Mouse (Mus musculus) limb, embryonic 12.5 days (tissue): ENCODE measurements at regions not wholly inside any gene's neighbourhood (a gene's known extent, or its start where the extent isn't known, plus 50 kb on each side); places are given as distances from the start of the nearest gene placed in this dataset.

Experiments
- ATAC-seq: fragments of 200-750 bp; cut with Nextera tagmentation; 2 replicates; pipeline ENCODE4 v1.8.0; 2017; ENCODE audit warnings: low read depth, moderate TSS enrichment; ENCODE audit not compliant: insufficient number of reproducible peaks, insufficient read depth, low FRiP score, low TSS enrichment
- H3K27ac ChIP-seq: fragments of 300-500 bp; sonication (generic); 2 replicates; pipeline ENCODE4 v1.5.1; 2016; ENCODE audit warnings: mild to moderate bottlenecking, moderate library complexity
- H3K27me3 ChIP-seq: fragments of 300-500 bp; sonication (generic); 2 replicates; pipeline ENCODE4 v1.6.1; 2016; ENCODE audit warnings: mild to moderate bottlenecking, moderate library complexity
- H3K36me3 ChIP-seq: fragments of 300-500 bp; sonication (generic); 2 replicates; pipeline ENCODE4 v1.6.1; 2016; ENCODE audit warnings: mild to moderate bottlenecking, moderate library complexity
- H3K4me1 ChIP-seq: fragments of 300-500 bp; sonication (generic); replicated peaks from 2 replicates; pipeline ENCODE4 v1.6.1; 2016
- H3K4me2 ChIP-seq: fragments of 300-500 bp; sonication (generic); 2 replicates; pipeline ENCODE4 v1.6.1; 2016; ENCODE audit warnings: mild to moderate bottlenecking, moderate library complexity
- H3K4me3 ChIP-seq: fragments of 300-500 bp; sonication (generic); replicated peaks from 2 replicates; pipeline ENCODE4 v1.5.1; 2016; ENCODE audit warnings: mild to moderate bottlenecking
- H3K9ac ChIP-seq: fragments of 300-500 bp; sonication (generic); replicated peaks from 2 replicates; pipeline ENCODE4 v1.6.1; 2016; ENCODE audit warnings: mild to moderate bottlenecking, moderate library complexity
- H3K9me3 ChIP-seq: fragments of 300-500 bp; sonication (generic); 2 replicates; pipeline ENCODE4 v1.6.1; 2016; ENCODE audit warnings: mild to moderate bottlenecking, moderate library complexity
- WGBS: fragments of 180-500 bp; shearing (Covaris S2); methylation state at CpG from one replicate; pipeline ENCODE4 v1.1.7; 2016; 5-methylcytosine and 5-hydroxymethylcytosine counted together

DNA sequence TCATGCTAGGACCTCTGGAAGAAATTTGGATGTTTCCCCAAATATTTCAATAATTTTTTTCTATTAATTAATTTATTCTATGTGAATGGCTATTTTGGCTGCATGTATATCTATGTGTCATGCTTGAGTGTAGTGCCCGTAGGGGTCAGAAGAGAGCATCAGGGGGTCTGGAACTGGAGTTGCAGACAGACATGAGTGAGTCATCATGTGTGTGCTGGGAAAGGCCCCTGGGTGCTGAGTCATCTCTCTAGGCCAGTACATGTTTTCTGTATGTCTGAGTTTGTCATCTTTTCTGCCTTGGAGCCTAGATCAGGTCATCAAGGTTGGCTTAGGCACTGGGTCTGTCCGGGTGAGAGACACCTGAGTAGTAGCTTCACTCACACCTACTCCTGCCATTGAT, 172.0 kb upstream of the Lyplal1 start:
- WGBS, result 89% methylated on average over 2 of the region's 2 CpGs
- no peaks in the 10 kb centered on the region for H3K9me3 ChIP-seq
- no peak overlapping the region for H3K4me2 ChIP-seq
- no peak overlapping the region for H3K4me3 ChIP-seq
- no peaks in the 10 kb centered on the region for H3K36me3 ChIP-seq
- 0 out of 2 replicates have a peak, but pooled peaks cover 4% of the 10 kb centered on the region for H3K4me1 ChIP-seq
- H3K27ac ChIP-seq, result no peak overlapping the region
- no peak overlapping the region for H3K9ac ChIP-seq
- no peaks in the 10 kb centered on the region for H3K27me3 ChIP-seq
- no peak for ATAC-seq

DNA sequence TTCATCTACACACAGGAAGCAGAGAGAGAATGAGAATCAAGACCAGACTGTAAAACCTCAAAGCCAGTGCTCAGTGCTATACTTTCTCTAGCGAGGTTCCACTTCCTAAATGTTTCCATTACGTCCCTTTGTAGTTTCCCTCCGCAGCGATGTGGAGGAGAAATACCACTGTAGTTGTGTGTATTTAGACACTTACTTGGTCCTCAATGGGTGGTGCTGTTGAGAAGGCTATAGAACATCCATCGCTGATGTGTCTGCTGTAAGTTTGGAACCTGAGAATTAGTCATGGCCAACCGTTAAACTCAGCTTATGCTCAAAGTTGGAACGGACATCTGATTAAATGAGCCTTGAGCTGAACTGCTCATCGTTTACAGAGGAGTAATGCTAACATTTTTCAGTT, 170.7 kb upstream of the Lyplal1 start:
- Histone ChIP-seq H3K36me3 (no peaks in the 10 kb centered on the region), H3K4me3 (no peak overlapping the region), H3K9ac (no peak overlapping the region), H3K4me1 (no peaks in the 10 kb centered on the region), H3K4me2 (no peak overlapping the region), H3K27ac (no peak overlapping the region), H3K9me3 (no peaks in the 10 kb centered on the region), H3K27me3 (no peaks in the 10 kb centered on the region)
- WGBS, result 81% methylated on average over 8 of the region's 8 CpGs
- ATAC-seq, result no peak

DNA sequence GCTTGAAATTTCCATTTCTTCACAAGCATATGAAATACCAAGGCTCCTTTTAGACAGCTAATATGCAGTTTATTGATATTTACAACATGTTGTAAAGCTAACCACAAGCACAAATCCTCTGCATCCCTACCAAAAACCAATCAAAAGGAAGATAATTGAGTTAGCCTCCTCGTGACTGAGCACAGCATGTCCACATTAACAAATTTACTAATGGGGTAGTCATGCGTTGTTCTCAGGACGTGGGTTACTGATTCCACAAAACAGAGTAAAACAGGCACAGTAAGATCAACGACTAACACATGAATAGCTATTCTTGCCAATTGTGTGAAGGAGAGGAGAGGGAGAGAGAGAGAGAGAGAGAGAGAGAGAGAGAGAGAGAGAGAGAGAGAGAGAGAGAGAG, 169.3 kb upstream of the Lyplal1 start:
- Histone ChIP-seq H3K9ac (no peak overlapping the region), H3K9me3 (no peaks in the 10 kb centered on the region), H3K4me3 (no peak overlapping the region), H3K4me2 (no peak overlapping the region), H3K27ac (no peak overlapping the region), H3K36me3 (no peaks in the 10 kb centered on the region), H3K4me1 (no peaks in the 10 kb centered on the region), H3K27me3 (no peaks in the 10 kb centered on the region)
- ATAC-seq, result no peak
- WGBS, result 49% methylated on average over 4 of the region's 4 CpGs

DNA sequence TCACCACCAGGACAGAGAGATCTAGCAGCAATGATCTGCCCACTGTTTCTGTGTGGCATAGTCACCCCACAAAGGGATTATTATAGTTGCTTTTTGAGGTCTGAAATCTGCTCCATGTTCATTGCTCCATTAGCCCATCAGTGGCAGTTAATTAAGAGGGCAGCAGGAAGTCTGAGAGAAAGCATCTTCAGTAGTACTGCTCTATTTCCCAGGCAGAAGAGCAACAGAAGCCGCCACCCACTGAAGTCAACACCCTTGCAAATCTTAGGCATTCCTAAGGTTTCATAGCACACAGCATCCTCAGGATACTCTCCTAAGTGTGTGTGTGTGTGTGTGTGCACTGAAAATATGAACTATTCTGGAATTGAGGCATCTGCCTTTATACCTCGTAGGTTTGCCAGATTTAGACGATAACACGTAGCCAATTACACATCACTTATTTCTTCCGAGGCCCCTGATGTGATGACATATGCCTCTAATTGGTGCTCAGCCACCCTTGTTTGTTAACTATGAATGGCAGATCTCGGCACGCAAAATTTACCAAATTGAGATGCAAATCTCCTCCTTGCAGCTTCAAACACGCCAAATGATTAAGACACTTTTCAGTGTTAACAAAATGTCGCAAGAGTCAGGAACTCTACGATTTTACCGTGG, 161.0 kb upstream of the Lyplal1 start:
- H3K4me3 ChIP-seq, result no peak overlapping the region
- H3K36me3 ChIP-seq, result no peaks in the 10 kb centered on the region
- ATAC-seq, result no peak
- 77% methylated on average over 11 of the region's 11 CpGs for WGBS
- H3K9ac ChIP-seq, result no peak overlapping the region
- H3K4me2 ChIP-seq, result no peak overlapping the region
- no peaks in the 10 kb centered on the region for H3K9me3 ChIP-seq
- no peaks in the 10 kb centered on the region for H3K27me3 ChIP-seq
- H3K27ac ChIP-seq, result no peak overlapping the region
- H3K4me1 ChIP-seq, result no peaks in the 10 kb centered on the region

DNA sequence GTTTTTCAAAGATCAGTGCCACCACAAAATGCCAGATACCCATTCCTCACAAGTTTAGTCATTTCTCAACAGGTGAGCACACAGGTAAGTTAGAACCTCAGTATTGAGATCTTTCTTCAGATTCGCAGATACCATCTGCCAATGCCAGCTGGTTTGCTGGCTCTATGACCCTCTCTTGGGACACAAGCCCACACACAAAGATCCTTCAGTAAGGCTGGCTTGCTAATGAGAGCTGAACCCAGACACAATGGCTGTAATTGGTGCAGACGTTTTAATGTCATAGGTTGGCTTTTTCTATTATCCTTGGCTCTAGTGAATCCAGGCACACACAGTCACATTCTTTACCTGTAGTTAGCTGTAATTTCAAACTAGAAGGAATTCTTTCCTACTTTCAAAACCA, 154.3 kb upstream of the Lyplal1 start:
- Histone ChIP-seq H3K4me1 (peaks cover 21% of the 10 kb centered on the region), H3K4me3 (no peak overlapping the region), H3K9ac (no peak overlapping the region), H3K9me3 (peaks cover under 1% of the 10 kb centered on the region; the same call in 1 of the 2 replicates), H3K27ac (no peak overlapping the region), H3K27me3 (no peaks in the 10 kb centered on the region), H3K4me2 (no peak overlapping the region), H3K36me3 (no peaks in the 10 kb centered on the region)
- no peak for ATAC-seq
- 63% methylated on average over 2 of the region's 2 CpGs for WGBS

DNA sequence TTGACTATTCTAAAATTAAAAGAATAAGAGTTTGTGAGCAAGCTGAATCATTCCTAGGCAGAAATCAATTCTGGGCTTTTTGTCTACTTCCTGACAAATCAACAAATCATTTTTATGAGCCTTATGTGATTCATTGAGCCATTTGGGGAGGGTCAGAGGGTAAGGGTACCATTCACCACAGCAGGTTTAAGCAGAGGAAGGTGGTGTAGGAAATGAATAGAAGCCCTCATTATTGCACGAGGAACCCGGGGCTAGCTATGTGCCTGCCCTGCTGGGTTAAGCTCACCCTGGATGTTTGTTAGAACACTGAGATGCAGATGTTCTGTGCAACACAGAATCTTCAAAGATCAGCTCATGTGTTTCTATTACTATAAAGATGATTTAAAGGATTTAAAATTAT, 150.2 kb upstream of the Lyplal1 start:
- no peaks in the 10 kb centered on the region for H3K27me3 ChIP-seq
- no peak overlapping the region for H3K4me2 ChIP-seq
- no peaks in the 10 kb centered on the region for H3K36me3 ChIP-seq
- WGBS, result 9% methylated on average over 2 of the region's 2 CpGs
- no peak overlapping the region for H3K9ac ChIP-seq
- peak overlapping the region; percentile 45; the same call in 1 of the 2 replicates for H3K27ac ChIP-seq
- H3K4me3 ChIP-seq, result no peak overlapping the region
- H3K9me3 ChIP-seq, result peaks cover 6% of the 10 kb centered on the region; the same call in 1 of the 2 replicates
- ATAC-seq, result no peak
- peaks cover 28% of the 10 kb centered on the region for H3K4me1 ChIP-seq

DNA sequence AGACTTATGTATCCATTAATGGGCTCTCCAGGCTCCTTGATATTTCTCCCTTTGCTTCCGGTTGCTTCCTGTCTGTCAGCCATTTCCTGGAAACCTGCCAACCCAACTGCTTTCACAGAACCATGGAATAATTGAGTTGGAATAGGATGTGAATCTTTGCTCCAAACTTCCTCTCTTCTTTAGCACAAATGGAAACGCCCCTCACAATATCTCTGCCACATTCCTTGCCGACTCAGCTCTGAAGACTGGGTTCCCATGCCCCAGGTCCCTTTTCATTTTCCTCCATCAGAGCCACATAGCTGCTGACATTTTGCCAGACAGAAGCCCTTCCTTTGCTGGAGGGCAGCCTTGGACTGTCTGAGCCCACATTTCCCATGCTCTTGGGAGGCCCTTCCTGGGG, 147.5 kb upstream of the Lyplal1 start:
- Histone ChIP-seq H3K4me2 (no peak overlapping the region), H3K4me3 (no peak overlapping the region), H3K9ac (no peak overlapping the region), H3K9me3 (peaks cover 6% of the 10 kb centered on the region; the same call in 1 of the 2 replicates), H3K27me3 (no peaks in the 10 kb centered on the region), H3K27ac (no peak overlapping the region), H3K36me3 (no peaks in the 10 kb centered on the region), H3K4me1 (peaks cover 29% of the 10 kb centered on the region)
- no peak for ATAC-seq
- WGBS, result 71% methylated on average over 3 of the region's 3 CpGs

DNA sequence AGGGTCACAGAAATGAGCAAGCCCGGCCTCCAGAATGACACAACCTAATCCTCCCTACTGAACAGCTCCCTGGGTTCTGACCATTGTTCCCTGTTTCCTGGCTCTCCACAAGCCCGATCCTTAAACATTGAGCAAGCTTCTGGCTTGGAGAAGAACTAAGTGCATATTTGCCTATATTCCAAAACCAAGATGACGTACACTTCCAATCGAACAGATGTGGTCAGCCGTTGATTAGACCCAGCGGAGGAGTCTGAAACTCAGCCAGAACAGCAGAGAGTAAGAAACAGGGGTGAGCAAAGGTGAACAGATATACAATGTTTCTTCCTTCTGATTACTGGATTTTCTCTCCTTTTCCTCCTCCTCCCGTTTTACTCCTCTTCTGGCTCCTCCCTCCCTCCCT, 146.8 kb upstream of the Lyplal1 start:
- no peak overlapping the region for H3K4me2 ChIP-seq
- H3K4me3 ChIP-seq, result no peak overlapping the region
- H3K27me3 ChIP-seq, result no peaks in the 10 kb centered on the region
- no peak for ATAC-seq
- peaks cover 27% of the 10 kb centered on the region for H3K4me1 ChIP-seq
- no peak overlapping the region for H3K9ac ChIP-seq
- H3K9me3 ChIP-seq, result peaks cover 6% of the 10 kb centered on the region; the same call in 1 of the 2 replicates
- H3K36me3 ChIP-seq, result no peaks in the 10 kb centered on the region
- H3K27ac ChIP-seq, result no peak overlapping the region
- 73% methylated on average over 7 of the region's 7 CpGs for WGBS

DNA sequence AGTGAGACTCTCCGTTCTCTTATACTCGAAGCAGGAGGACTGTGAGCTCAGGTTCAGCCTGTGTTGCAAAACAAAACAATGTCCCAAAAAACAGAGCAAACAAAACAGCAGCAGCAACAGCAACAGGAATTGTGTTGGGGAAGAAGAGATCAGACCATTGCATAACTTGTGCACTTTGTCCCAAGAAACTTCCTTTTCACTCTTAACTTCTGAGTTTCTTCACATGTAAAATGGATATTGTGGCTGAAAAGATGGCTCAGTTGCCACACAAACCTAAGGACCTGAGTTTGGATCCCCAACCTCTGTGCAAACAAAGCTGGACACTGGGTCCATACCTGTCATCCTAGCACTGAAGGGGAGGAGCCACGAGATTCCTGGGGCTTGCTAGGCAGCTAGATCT, 146.1 kb upstream of the Lyplal1 start:
- Histone ChIP-seq H3K36me3 (no peaks in the 10 kb centered on the region), H3K9me3 (peaks cover 6% of the 10 kb centered on the region; the same call in 1 of the 2 replicates), H3K4me3 (no peak overlapping the region), H3K4me2 (no peak overlapping the region), H3K4me1 (peaks cover 21% of the 10 kb centered on the region), H3K27me3 (no peaks in the 10 kb centered on the region), H3K27ac (no peak overlapping the region), H3K9ac (no peak overlapping the region)
- ATAC-seq, result no peak
- WGBS, result 84% methylated on average over 3 of the region's 3 CpGs

DNA sequence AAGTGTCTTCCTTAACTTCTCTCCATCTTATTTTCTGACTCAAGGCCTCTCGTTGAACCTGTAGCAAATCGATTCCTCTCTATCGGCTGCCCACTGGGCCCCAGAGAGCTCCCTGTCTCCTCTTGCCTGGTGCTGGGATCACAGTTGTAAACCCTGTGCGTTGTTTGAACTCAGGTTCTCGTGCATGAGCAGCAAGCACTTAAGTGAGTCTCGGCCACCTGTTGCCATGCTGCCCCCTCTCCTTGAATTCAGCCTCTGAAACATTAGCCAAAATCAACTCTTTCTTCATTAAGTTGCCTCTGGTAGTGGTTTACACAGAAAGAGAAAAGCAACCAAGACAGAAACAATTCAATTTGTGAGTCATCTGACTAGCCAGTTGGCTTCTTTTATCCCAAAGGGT, 144.9 kb upstream of the Lyplal1 start:
- WGBS, result 57% methylated on average over 6 of the region's 6 CpGs
- Histone ChIP-seq H3K9ac (no peak overlapping the region), H3K4me1 (peaks cover 24% of the 10 kb centered on the region), H3K4me3 (no peak overlapping the region), H3K9me3 (peaks cover 6% of the 10 kb centered on the region; the same call in 1 of the 2 replicates), H3K36me3 (no peaks in the 10 kb centered on the region), H3K27me3 (no peaks in the 10 kb centered on the region), H3K4me2 (no peak overlapping the region), H3K27ac (peak overlapping the region; percentile 53)
- no peak for ATAC-seq

DNA sequence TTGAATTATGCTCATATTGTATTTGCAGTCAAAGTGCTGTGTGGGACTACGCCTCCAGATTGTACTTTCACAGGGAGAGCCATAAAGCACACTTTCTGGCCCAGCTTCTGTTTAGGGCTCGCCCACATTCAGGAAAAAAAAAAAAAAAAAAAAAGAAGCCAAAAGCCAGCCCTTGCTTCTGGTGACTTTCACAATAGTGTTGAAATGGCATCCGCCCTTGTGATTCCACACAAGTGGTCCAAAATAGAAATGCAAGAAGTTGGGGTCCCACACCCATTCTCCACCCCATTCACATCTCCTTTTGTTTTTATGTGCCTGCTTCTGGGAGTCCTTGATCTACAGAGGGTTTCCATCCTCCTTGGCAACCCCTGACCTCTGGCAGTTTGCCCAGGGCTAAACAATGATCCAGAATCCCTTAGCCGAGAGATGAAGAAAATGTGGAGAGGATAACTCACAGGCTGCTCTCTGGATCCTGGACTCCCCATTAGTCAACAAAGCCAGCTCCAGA, 144.3 kb upstream of the Lyplal1 start:
- Histone ChIP-seq H3K4me3 (no peak overlapping the region), H3K4me2 (no peak overlapping the region), H3K9me3 (peaks cover 4% of the 10 kb centered on the region; the same call in 1 of the 2 replicates), H3K27me3 (no peaks in the 10 kb centered on the region), H3K4me1 (peaks cover 31% of the 10 kb centered on the region), H3K9ac (no peak overlapping the region), H3K27ac (peak overlapping the region; percentile 53; the same call in 1 of the 2 replicates), H3K36me3 (no peaks in the 10 kb centered on the region)
- ATAC-seq, result no peak
- 48% methylated on average over 4 of the region's 4 CpGs for WGBS

DNA sequence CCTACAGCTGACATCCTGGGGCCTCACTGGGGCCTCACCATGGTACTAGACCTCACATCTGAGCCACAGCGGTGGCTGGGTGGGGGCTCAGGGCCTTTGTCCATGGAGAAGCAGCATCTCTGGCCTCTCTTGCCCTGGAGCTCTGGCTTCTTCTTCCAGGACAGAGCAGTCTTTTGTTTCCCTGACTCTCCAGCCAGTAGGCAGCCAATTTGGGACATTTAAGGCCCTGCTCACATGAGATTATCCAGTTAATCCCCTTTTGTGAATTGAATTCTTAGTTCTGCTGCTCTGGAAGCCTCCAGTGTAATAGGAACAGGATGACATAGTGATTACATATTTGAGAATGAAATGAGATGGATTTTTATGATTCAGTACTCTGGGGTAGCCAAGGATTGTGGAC, 140.5 kb upstream of the Lyplal1 start:
- no peak for ATAC-seq
- H3K9me3 ChIP-seq, result no peaks in the 10 kb centered on the region
- H3K9ac ChIP-seq, result no peak overlapping the region
- H3K4me1 ChIP-seq, result peaks cover 48% of the 10 kb centered on the region
- no peak overlapping the region for H3K4me3 ChIP-seq
- no peak overlapping the region for H3K27ac ChIP-seq
- H3K36me3 ChIP-seq, result no peaks in the 10 kb centered on the region
- H3K4me2 ChIP-seq, result no peak overlapping the region
- no peaks in the 10 kb centered on the region for H3K27me3 ChIP-seq
- WGBS, result 71% methylated on average over 1 of the region's 1 CpGs
